Mouse (Mus musculus) gastrocnemius, adult 8-10 months (tissue): ENCODE results near the gene H6pd. TPM values are rescaled to one million over a fixed set of nuclear protein-coding genes. Genes with fewer than 3 reads are reported as not detected.

Experiments
- DNase-seq, 2 experiments: peaks; one replicate each; pipeline ENCODE4 v3.0.0; 2022; ENCODE audit warnings: low spot score in 2 of 2
- total RNA-seq, 4 experiments: library from RNA; stranded (reverse); gene quantifications; 2 replicates each; pipeline ENCODE4 v1.2.4; 2022

Gene H6pd
- total RNA-seq, 4 experiments from 2014 or later: 47.5 to 82.4 (median 65.4) TPM

DNA sequence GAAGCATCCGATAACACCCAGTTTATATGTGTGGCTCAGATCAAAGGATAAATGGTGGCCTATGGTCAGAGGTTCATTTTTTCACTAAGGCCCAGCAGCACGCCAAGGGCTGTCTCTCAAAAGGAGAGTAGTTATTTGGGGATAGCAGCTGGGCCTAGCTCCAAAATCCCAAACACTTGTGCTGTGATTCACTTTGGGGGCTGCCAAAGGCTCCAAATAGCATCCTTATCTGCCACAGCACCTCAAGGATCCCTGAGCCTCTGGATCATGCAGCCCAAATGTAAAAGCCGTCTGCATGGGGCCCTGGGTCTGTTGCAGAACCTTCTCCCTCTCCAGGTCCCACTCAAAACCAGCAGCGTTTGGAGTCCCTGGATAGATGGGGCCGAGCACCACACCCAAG, 60.7 kb downstream of the H6pd start:
- no peak for DNase-seq

- DNase-seq: no peak
These were observed 61.4 kb downstream of the H6pd start for GRCm38 (mm10) chr4:149947396-149947795.

DNA sequence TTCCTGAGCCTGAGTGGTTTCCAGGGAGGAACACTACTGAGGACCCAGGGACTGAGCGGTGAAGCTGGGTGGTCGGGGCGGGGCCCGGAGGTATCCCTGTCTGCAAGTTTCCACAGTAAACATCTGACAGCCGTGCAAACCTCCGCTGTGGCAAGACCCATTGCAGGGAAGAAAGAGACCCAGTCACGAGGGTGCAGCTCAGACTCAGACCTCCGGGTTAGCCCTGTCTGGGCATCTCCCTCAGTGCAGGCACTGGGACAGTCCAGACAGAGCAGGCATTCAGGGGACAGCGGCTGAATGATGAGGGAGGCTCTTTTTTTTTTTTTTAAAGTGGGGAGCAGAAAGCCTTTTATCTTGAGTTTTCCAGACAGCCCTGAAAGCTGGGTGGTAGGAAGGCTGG, 63.6 kb downstream of the H6pd start:
- no peak for DNase-seq

- DNase-seq: no peak
These were observed 64.6 kb downstream of the H6pd start for GRCm38 (mm10) chr4:149944214-149944613.

DNA sequence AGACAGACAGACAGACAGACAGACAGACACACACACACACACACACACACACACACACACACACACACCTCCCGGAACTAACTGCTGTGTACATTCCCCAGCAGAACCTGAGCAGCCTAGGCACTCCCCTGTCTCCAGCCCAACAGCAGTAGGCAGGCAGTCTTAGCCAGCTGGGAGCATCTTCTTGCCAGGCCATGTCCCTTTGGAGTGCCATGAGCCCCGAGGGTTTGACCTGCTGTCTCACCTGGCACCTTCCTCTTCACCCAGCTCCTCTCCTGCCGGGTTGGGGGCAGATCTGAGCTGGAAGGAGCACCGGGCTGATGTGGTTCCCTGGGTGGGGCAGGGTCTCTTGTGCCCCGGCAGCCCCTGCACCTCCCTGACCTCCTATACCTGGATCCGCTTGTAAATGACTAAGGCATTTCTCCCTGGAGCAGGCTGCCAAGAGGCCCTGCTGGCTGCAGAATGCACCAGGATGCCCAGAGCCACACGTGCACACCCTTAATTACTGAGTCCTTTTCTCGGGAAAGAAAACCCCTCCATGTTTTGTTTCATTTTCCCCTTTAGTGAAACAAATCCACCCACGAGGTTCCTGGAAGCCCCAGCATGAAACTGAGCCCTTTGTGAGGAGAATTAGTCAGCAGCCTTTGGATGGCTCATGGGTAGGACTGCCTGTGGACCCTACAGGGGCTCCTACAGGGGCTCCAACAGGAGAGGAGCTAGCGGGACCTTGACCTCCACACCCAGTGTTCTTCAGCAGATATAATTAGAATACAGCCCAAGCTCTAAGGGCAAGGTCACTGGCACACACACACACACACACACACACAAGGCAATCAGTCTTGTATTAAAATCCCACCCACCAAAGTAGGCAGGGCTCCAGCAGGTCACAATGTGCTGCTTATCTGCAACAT, 65.7 kb downstream of the H6pd start:
- no peak for DNase-seq

- no peak for DNase-seq
These were observed 67.6 kb downstream of the H6pd start for GRCm38 (mm10) chr4:149941067-149941755.

- no peak for DNase-seq
These were observed 70.1 kb downstream of the H6pd start for GRCm38 (mm10) chr4:149938701-149939100.

DNA sequence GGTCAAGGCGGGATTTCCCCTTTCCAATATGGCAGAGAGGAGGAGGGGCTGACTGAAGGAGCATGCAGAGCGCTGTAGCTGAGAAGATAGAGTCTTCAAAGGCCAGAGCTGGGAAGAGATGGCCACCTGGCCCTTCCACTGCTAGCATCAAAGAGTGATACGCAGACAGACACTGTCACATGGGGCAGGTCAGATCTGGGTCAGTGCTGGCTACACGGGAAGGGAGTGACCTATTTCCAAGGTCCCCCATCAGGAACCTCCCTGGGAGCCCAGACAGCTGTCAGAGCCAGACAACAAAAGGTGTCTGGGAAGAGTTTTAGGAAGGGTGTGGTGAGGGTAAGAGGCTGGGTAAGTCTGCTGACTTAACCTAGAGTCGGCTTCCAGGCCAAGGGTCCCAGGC, 71.9 kb downstream of the H6pd start:
- DNase-seq: no peak

- DNase-seq: no peak
These were observed 73.4 kb downstream of the H6pd start for GRCm38 (mm10) chr4:149935470-149935869.

DNA sequence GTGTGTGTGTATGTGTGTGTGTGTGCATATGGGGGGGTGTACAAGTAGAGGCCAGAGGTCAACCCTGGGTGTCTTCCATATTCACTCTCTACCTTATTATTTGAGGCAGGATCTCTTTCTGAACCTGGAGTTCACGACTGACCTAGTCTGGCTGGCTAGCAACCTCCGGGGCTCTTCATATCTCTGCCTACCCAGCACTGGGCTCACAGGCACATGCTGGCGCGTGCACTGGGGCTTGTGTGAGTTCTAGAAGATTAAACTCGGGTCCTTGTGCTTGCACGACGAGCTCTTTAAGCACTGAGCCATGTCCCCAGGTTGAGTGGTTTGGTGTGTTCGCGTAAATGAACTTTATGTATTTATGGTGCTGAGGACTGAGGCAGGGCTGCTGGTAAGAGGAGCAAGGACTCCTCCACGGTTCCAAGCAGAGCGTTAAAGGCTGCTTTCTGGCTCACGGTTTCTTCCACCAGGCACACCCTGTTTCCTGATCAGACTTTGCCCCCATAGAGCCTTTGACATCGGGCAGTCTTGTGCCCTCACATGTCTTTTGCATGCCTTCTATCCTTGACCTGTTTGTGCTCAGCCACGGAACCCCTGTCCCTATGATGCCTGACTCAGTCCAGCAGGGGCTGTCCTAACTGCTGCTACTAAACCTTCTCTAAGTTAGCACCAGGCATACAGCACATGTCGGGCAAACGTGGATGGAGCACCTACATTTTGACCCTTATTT, 75.1 kb downstream of the H6pd start:
- no peak for DNase-seq

- DNase-seq: no peak
These were observed 75.8 kb downstream of the H6pd start for GRCm38 (mm10) chr4:149933025-149933424.

DNA sequence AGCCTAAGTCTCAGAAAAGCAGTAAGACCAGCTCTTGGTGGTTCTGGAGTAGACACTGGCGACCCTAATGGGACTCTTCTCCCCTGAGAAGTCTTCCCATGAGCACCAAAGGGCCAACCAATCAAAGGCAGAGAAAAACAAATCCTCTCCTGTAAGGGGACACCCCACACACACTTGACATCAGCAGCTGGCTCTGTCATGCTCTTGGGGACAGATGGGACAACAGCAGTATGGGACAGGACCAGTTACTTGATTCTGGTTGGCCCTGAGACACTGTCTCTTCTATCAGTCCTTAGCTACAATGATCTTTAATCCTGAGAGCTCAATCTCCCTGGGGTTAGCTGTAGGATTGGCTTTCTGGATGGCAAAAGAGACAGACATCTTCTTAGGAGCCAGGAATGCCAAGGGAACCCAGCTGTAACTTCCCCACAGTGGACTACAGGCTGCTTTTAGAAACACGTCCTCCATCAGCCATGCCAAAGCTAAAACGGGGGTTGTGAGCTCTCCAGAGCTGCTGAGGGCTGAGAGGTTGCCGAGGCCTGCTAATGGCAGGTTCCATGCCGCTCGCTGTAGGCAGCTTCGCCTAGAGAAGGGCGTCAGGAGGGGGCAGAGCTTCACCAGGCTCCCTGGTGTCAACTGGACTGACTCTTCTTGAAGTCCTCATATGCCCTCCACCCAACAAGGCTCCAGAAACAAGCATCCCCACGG, 76.6 kb downstream of the H6pd start:
- DNase-seq: peak in 1 of 2 experiments; percentile 30

GRCm38 (mm10) chr4:149930755-149931154, 78.1 kb downstream of the H6pd start:
- DNase-seq: no peak

Other genes starting within 250 kb of the H6pd start
- 10 to 100 TPM in 3 of 4 experiments, 1 to 10 TPM in 1; 7.7 to 14.5 (median 13.0) TPM for gene Slc25a33, start 234.7 kb downstream of the H6pd start, total RNA-seq
- 10 to 100 TPM in 1 of 4 experiments, 1 to 10 TPM in 3; 3.6 to 10.5 (median 4.7) TPM for gene Spsb1, start 54.0 kb downstream of the H6pd start, total RNA-seq
- 10 to 100 TPM; 32.3 to 43.2 (median 36.3) TPM for gene Gpr157, start 78.3 kb upstream of the H6pd start, total RNA-seq
- gene Slc2a5, start 110.3 kb upstream of the H6pd start, total RNA-seq: not detected
- not detected for gene Slc2a7, start 139.9 kb upstream of the H6pd start, total RNA-seq
- not detected for gene Car6, start 192.3 kb upstream of the H6pd start, total RNA-seq
- gene Eno1, start 227.7 kb upstream of the H6pd start, total RNA-seq: 10 to 100 TPM; 55.0 to 77.6 (median 67.7) TPM